Mouse (Mus musculus): ENCODE data around the gene Nhej1.

DNA sequence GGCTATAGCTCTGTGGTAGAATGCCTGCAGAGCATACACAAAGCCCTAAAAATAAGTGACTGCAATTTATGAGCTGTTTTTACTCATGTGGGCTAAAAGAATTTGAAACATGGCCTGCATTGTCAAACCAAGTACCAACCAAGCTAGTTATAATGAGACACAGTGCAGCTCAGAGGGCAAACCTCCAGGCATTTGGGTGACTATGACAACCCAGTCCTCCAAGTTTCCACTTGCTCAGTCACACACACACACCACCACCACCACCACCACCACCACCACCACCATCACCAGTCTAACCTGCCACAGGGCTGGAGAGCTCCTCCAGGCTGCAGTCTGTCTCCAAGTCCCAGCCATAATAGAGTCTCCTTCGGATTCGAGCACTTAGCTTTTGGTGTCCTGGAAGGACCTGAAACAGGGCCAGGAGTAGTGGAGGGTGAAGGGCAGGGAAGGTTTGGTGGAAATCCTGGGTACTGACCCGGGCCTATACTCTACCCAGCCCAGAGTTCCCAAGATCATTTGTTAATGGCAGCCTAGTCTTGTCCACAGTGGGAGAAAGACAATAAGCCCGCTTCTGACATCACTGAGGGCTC is 15.7 kb upstream of the Nhej1 start:
- no peak for TF ChIP-seq CTCF (IDR thresholded peaks at IDR 0.05; ENCODE audit: borderline replicate concordance, insufficient read depth, low read length)
- TF ChIP-seq POLR2A (IDR thresholded peaks at IDR 0.05; ENCODE audit: low read depth, low read length): no peak; the same call in 1 of the 2 replicates
